Mouse (Mus musculus) embryo, embryonic 10 days (tissue): Measurements from ENCODE around the gene Ccdc153.

Source experiments
- DNase-seq: peaks from one replicate; pipeline ENCODE4 v3.0.0-alpha.2; 2015; ENCODE audit warnings: low spot score

Gene Ccdc153

DNA sequence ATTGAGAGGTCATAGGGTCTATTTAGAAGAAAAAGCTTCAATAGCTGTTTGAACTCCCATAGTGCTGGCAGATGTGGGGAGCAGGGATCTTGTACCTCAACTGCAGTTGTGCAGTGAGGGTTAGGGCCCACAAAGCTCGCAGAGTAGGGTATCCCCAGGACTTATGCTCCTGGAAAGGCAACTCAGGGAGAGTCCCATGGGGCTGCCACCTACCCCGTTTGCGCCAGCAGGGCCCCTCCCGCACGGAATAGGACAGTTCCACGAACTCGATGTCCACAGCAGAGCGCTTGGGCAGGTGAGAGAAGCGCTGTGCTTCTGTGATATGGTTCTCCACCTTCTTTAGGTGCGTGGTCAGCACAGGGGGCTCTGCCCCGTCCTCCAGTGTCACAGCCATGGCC lies 46.5 kb downstream of the Ccdc153 start:
- DNase-seq: no peak

DNA sequence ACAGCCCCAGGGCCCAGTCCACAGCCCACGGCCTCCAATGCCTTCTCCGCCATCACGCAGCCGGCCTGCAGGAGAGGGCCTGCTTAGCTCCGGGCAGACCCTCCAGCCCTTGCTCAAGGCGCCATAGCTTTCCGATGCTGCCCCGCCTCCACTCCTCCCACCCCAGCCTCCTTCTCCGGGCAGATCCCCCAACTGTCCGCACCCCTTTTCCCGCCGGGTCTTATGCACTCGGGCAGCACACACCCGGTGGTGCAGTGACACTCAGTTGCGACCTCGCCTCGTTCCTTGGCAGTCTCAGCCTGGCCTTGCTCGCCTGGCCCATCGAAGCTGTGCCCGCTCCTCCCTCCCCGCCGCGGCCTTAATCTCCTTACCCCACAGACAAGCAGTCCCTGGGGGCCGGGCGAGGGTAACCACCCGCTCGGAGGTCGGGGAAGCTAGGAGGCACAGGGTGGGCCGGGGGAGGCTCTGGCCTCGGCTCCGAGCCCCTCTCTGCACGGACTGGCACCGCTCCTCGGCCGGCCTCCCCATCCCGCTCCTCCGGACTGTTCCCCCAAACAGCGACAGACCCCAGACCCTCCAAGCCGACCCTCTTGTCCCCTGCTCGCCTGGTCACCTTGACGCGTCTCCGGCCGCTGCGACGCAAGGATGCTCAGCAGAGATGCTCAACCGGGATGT lies 47.1 kb downstream of the Ccdc153 start:
- peak; percentile 62 for DNase-seq

DNA sequence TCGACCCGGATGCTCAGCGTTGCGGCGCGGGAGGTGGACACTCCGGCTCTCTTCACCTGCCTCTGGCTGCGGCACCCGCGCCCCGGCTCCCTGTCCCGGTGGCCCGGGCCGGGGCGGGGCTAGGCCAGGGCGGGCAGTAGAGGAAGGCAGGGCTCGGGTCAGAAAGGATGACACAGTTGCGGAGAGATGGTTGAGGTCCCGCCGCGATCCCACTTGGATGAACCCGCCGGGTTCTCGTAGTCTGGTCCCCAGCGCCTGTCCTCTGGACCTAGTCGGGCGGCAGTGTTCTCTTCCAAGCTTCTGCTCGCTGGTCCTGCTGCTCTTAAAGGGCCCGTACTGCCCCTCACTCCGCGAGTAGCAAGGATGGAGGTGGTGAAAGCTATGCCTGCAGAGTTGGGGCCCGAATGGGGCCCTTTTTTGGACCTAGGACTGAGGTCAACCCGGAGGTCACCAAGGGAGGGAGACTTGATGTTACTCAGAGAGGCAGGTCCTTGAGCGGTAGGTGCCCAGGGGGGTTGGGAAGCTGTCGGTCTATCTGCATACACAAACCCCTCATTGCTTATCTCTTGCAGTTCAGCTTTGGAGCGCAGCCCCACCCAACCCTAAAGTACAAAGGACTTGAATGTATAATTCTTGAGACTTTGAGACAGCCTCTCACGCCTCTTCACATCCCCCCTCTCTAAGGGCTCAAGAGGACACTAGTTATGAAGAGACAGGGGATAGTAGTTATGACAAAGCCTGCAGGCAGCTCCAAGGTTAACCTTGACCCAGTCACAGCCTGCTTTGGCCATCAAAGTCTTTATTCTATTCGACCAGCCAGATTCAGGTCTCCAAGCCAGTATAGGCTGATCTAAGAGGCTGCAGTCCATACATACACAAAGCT lies 47.8 kb downstream of the Ccdc153 start, which contains the start of gene Abcg4:
Gene Abcg4, minus strand, starts transcription at position 540 of the 883 bp plus-strand sequence.
- DNase-seq: peak; percentile 51

DNA sequence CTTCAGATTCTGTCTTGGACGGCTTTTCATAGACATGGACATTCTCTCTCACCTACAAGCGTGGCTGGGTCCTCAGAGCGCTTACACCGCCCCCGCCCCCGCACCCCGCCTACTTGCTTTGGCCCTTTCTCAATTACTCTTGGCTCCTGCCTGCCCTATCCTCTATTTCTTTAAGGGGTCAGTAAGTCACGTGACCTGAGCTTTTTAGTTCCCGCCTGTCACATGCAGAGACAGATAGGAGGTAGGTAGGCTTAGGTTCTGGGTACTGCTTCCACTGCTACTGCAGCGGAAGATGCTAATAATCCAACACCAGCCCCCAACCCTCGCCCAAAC lies 48.4 kb downstream of the Ccdc153 start:
- peak; percentile 47 for DNase-seq

DNA sequence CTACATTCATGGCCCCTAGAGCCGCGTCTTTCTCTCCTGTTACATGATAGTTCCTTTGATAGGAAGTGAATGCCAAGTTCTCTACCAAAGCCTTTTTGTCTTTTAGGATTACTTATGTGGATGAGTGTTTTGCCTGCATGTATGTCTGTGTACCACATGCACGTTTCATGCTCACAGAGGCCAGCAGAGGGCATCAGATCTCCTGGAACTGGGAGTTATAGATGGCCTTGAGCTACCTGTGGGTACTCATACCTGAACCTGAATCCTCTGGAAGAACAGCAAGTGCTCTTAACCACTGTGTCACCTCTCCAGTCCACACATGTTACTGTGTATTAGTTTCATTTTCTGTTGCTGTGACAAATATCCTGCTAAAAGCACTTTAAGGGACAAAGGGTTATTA lies 52.0 kb downstream of the Ccdc153 start:
- peak; percentile 71 for DNase-seq
